Mouse (Mus musculus): ENCODE data around the gene Tmem80.

DNA sequence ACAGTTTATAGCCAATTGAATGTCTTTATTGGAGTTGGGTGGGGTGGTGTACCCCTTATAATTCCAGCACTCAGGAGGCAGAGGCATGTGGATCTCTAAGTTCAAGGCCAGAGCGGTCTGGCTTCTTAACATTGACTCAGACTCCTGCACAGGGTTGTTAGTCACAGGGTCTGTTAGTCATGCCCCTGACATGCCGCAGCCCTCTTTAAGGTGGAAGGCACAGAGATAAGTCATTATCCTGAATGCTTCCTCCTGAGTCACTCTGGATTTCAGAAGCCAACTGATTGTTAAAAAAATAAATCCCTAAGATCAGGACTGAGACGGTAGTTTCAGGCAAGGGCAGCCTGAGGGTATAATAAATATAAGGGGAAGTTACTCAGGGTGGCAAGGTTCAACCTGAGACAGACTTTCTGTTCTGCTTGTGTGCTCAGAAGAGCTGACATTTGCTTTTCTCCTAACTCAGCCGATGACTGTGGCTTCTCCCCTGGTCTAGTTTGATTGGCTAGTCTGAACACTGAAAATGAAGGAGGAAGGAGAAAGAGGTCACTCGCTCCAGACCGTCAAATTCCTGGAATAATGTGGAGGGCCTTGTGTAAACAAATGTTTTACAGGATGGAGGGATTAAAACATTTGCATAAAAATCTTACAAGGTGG, 44.5 kb downstream of the Tmem80 start:
- no peak for TF ChIP-seq TAL1 (IDR thresholded peaks at IDR 0.05; ENCODE audit: low read length)
- no peak for TF ChIP-seq GATA1 (IDR thresholded peaks at IDR 0.05; ENCODE audit: low read length)
